Mouse (Mus musculus): ENCODE results near the gene Wdr25. TPM values are rescaled to one million over a fixed set of nuclear protein-coding genes. Genes with fewer than 3 reads are reported as not detected.

The Wdr25 gene
- total and polyA plus RNA-seq, 3 experiments, result 6.5 to 12.0 (median 6.7) TPM

GRCm38 (mm10) chr12:109068167-109068653 is 174.8 kb downstream of the Wdr25 start, which contains the start of gene Begain:
TSS of gene Begain (minus strand) at chr12:109068217.
- DNase-seq, result no peak

DNA sequence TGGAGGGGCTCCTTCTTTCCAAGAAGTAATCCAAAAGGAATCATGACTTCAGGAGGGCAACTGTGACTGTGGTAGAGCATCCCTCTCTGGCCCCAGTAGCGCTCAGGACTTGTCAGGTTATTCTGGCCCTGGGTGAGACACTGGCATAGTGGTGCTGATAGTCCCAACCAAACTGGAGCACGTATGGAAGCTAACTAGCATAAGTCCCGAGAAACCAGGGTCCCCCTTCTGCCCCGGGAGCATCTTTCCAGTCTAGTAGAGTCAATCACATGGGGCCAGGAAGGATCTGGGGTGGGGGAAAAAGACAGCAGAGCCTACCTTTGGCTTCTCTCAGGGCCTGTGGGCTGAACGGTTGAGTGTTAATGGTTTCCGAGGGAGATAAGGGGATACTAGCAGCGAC is 175.3 kb downstream of the Wdr25 start:
- no peak for DNase-seq

- DNase-seq, result no peak
Observed at GRCm38 (mm10) chr12:109069751-109070150, 176.3 kb downstream of the Wdr25 start.

DNA sequence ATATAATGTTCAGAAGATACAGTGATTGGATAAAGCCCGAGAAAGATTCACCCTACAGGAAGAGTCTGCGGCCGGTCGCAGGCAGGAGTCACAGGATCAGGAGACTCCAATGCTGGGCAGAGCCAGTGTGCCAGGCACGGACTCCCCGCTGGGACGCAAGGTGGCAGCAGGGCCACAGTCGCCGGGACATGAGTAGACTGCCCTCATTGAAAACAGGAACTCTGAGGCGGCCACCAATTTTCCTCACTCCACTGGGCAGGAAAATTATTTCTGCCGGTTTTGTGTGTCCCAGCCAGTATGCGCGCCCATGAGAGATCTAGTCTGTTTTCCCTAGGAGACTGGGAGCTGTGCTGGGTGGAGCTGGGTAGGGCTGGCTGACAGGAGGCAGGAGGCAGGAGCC is 177.8 kb downstream of the Wdr25 start:
- no peak for DNase-seq

DNA sequence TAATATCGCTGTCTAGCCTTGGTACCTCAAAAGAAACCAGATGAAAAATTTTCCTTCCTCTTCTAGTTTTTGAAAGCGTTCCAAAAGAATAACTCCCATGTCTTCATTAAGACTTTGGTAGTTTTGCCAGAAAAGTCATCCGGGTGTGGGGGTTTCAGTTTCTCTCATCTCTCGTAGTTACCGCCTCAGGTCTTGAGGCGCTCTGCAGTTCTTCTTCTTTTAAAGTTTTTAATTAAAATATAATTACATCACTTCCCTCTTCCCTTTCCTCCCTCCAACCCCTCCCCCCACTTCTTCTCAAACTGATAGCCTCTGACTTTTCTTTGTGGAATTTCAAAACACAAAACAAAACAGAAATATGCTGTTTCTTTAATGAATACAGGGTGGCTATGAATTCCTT is 180.7 kb downstream of the Wdr25 start:
- DNase-seq, result no peak

DNA sequence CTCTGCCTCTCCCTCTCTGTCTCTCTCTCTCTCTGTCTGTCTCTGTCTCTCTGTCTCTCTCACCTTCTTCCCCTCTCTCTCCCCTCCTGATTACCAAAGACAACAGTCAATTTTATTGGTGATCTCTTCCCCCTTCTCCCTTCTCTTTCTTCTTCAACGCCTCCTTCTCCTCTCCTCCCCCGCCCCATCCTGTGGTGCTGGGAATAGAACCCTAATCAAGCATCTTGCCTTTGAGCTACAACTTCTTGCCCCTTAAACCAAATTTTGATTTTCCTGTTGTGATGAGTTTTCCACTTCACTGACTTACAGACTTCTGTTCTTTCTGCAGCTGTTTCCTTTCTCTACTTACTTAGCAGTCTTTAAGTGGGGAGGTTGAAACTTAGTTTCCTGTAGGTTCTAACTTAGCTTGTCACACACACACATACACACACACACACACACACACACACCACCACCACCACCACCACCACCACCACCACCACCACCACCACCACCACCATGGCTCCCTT is 181.4 kb downstream of the Wdr25 start:
- DNase-seq, result no peak

DNA sequence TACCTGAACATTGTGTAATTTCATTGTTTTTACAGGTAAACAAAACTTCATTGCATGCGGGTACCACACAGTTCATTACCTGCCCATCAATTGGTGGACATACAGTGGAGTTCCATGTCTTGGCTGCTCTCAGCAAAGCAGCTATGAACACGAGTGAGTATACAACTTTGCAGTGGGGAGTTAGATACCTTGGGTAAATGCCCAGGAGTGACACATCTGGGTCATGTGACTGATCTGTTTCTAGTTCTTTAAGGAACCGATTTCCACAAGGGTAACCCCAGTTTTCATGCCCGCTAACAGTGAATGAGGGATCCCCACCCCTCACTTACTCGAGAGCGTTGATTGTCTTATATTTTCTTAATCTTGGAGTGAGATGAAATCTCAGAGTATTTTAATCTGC is 183.6 kb downstream of the Wdr25 start:
- no peak for DNase-seq

Other genes with a start within 250 kb of the Wdr25 start
- gene Degs2, start 191.3 kb upstream of the Wdr25 start, total RNA-seq (2021), result under 1 TPM in 1 of 2 experiments, not detected in 1; 0.17 TPM
- gene Degs2, start 191.3 kb upstream of the Wdr25 start, polyA plus RNA-seq (2012; rRNA removed), result 0.10 and 0.27 TPM in 2 replicates
- 100 to 1,000 TPM in 1 of 2 experiments, 10 to 100 TPM in 1; 56.2 to 102 TPM for gene Yy1, start 100.7 kb upstream of the Wdr25 start, total RNA-seq (2021)
- 22.5 and 27.8 TPM in 2 replicates for gene Yy1, start 100.7 kb upstream of the Wdr25 start, polyA plus RNA-seq (2012; rRNA removed)
- 10 to 100 TPM; 14.0 to 17.7 TPM for gene Slc25a29, start 57.7 kb upstream of the Wdr25 start, total RNA-seq (2021)
- gene Slc25a29, start 57.7 kb upstream of the Wdr25 start, polyA plus RNA-seq (2012; rRNA removed), result 93.3 and 111 TPM in 2 replicates
- gene Slc25a47, start 57.6 kb upstream of the Wdr25 start, total RNA-seq (2021), result 10 to 100 TPM in 1 of 2 experiments, 1 to 10 TPM in 1; 8.4 to 12.2 TPM
- gene Slc25a47, start 57.6 kb upstream of the Wdr25 start, polyA plus RNA-seq (2012; rRNA removed), result 16.6 TPM in 2 replicates
- gene Wars, start 543 bp downstream of the Wdr25 start, total RNA-seq (2021), result 10 to 100 TPM; 53.2 to 66.3 TPM
- 56.3 and 61.5 TPM in 2 replicates for gene Wars, start 543 bp downstream of the Wdr25 start, polyA plus RNA-seq (2012; rRNA removed)
- 1 to 10 TPM; 3.9 to 5.5 TPM for gene Begain, start 174.6 kb downstream of the Wdr25 start, total RNA-seq (2021)
- 3.3 and 8.2 TPM in 2 replicates for gene Begain, start 174.6 kb downstream of the Wdr25 start, polyA plus RNA-seq (2012; rRNA removed)